Mouse (Mus musculus) midbrain, embryonic 15.5 days (tissue): ENCODE results near the gene Cbr2. TPM values are rescaled to one million over a fixed set of nuclear protein-coding genes. Genes with fewer than 3 reads are reported as not detected.

Experiments used
- ATAC-seq: fragments of 200-750 bp; cut with Nextera tagmentation; replicated peaks from 2 replicates; pipeline ENCODE4 v1.8.0; 2017; ENCODE audit warnings: moderate TSS enrichment
- H3K27ac ChIP-seq: fragments of 300-500 bp; sonication (generic); 2 replicates; pipeline ENCODE4 v1.5.1; 2015; ENCODE audit warnings: mild to moderate bottlenecking, inconsistent platforms
- H3K27me3 ChIP-seq: fragments of 300-500 bp; sonication (generic); replicated peaks from 2 replicates; pipeline ENCODE4 v1.6.1; 2015; ENCODE audit warnings: inconsistent platforms
- H3K36me3 ChIP-seq: fragments of 300-500 bp; sonication (generic); replicated peaks from 2 replicates; pipeline ENCODE4 v1.6.1; 2015; ENCODE audit warnings: inconsistent platforms
- H3K4me1 ChIP-seq: fragments of 300-500 bp; sonication (generic); 2 replicates; pipeline ENCODE4 v1.6.1; 2015; ENCODE audit warnings: inconsistent platforms
- H3K4me2 ChIP-seq: fragments of 300-500 bp; sonication (generic); 2 replicates; pipeline ENCODE4 v1.6.1; 2015; ENCODE audit warnings: inconsistent platforms, mild to moderate bottlenecking, moderate library complexity
- H3K4me3 ChIP-seq: fragments of 300-500 bp; sonication (generic); 2 replicates; pipeline ENCODE4 v1.5.1; 2015; ENCODE audit warnings: mild to moderate bottlenecking, inconsistent platforms
- H3K9ac ChIP-seq: fragments of 300-500 bp; sonication (generic); 2 replicates; pipeline ENCODE4 v1.6.1; 2015; ENCODE audit warnings: mild to moderate bottlenecking, inconsistent platforms
- H3K9me3 ChIP-seq: fragments of 300-500 bp; sonication (generic); 2 replicates; pipeline ENCODE4 v1.6.1; 2016; ENCODE audit warnings: inconsistent platforms
- WGBS: fragments of 180-500 bp; shearing (Covaris S2); methylation state at CpG from one replicate; pipeline ENCODE4 v1.1.7; 2015; ENCODE audit warnings: mixed read lengths; 5-methylcytosine and 5-hydroxymethylcytosine counted together
- polyA plus RNA-seq: library from polyadenylated mRNA; unstranded; fragments of >200 nt; fragmentation: Nextera tagmentation; extraction: Ambion mirVana; gene quantifications from 2 replicates; pipeline ENCODE4 v1.2.1, GENCODE M21; 2015

Cbr2 gene
- polyA plus RNA-seq, 1 experiment from 2014 or later: 1.2 TPM

GRCm38 (mm10) chr11:120683536-120683935 lies 48.4 kb downstream of the Cbr2 start:
- Histone ChIP-seq H3K36me3 (peaks cover 20% of the 10 kb centered on the region), H3K4me2 (no peak overlapping the region), H3K27ac (no peak overlapping the region), H3K9ac (no peak overlapping the region), H3K9me3 (no peaks in the 10 kb centered on the region), H3K27me3 (no peaks in the 10 kb centered on the region), H3K4me1 (no peaks in the 10 kb centered on the region), H3K4me3 (no peak overlapping the region)
- no peak for ATAC-seq
- WGBS: 94% methylated on average over 3 of the region's 3 CpGs

GRCm38 (mm10) chr11:120682683-120683082 lies 49.2 kb downstream of the Cbr2 start:
- no peak for ATAC-seq
- no peaks in the 10 kb centered on the region for H3K9me3 ChIP-seq
- WGBS: 93% methylated on average over 5 of the region's 5 CpGs
- H3K36me3 ChIP-seq: peaks cover 20% of the 10 kb centered on the region; the same call in 1 of the 2 replicates
- no peak overlapping the region for H3K9ac ChIP-seq
- no peak overlapping the region for H3K4me3 ChIP-seq
- H3K4me2 ChIP-seq: no peak overlapping the region
- H3K4me1 ChIP-seq: no peaks in the 10 kb centered on the region
- no peaks in the 10 kb centered on the region for H3K27me3 ChIP-seq
- no peak overlapping the region for H3K27ac ChIP-seq

GRCm38 (mm10) chr11:120679909-120680308 lies 52.0 kb downstream of the Cbr2 start:
- H3K27me3 ChIP-seq: no peaks in the 10 kb centered on the region
- no peak overlapping the region for H3K4me2 ChIP-seq
- 72% methylated on average over 3 of the region's 3 CpGs for WGBS
- H3K9me3 ChIP-seq: no peaks in the 10 kb centered on the region
- no peak overlapping the region for H3K9ac ChIP-seq
- H3K27ac ChIP-seq: no peak overlapping the region
- no peak overlapping the region for H3K4me3 ChIP-seq
- H3K4me1 ChIP-seq: 0 out of 2 replicates have a peak, but pooled peaks cover 4% of the 10 kb centered on the region
- ATAC-seq: no peak
- H3K36me3 ChIP-seq: peaks cover 14% of the 10 kb centered on the region; the same call in 1 of the 2 replicates

Other genes starting within 250 kb of the Cbr2 start
- 112 and 115 TPM in 2 replicates for gene Mrpl12, start 247.5 kb downstream of the Cbr2 start, polyA plus RNA-seq
- gene Slc25a10, start 240.3 kb downstream of the Cbr2 start, polyA plus RNA-seq: 28.6 and 29.2 TPM in 2 replicates
- 0.17 and 0.19 TPM in 2 replicates for gene Gcgr, start 201.4 kb downstream of the Cbr2 start, polyA plus RNA-seq
- gene Mcrip1, start 182.4 kb downstream of the Cbr2 start, polyA plus RNA-seq: 249 and 264 TPM in 2 replicates
- gene Ppp1r27, start 181.0 kb downstream of the Cbr2 start, polyA plus RNA-seq: not detected in 2 replicates
- 256 and 259 TPM in 2 replicates for gene P4hb, start 158.9 kb downstream of the Cbr2 start, polyA plus RNA-seq
- gene Arhgdia, start 150.5 kb downstream of the Cbr2 start, polyA plus RNA-seq: 458 and 487 TPM in 2 replicates
- gene Alyref, start 133.7 kb downstream of the Cbr2 start, polyA plus RNA-seq: 225 and 233 TPM in 2 replicates
- gene Anapc11, start 133.7 kb downstream of the Cbr2 start, polyA plus RNA-seq: 200 and 205 TPM in 2 replicates
- gene Npb, start 123.6 kb downstream of the Cbr2 start, polyA plus RNA-seq: 0.59 and 1.3 TPM in 2 replicates
- 222 and 233 TPM in 2 replicates for gene Pcyt2, start 114.2 kb downstream of the Cbr2 start, polyA plus RNA-seq
- gene Sirt7, start 106.9 kb downstream of the Cbr2 start, polyA plus RNA-seq: 45.8 and 48.2 TPM in 2 replicates
- gene Mafg, start 98.5 kb downstream of the Cbr2 start, polyA plus RNA-seq: 42.0 and 45.2 TPM in 2 replicates
- 18.2 and 21.2 TPM in 2 replicates for gene Pycr1, start 88.3 kb downstream of the Cbr2 start, polyA plus RNA-seq
- gene Myadml2, start 84.0 kb downstream of the Cbr2 start, polyA plus RNA-seq: 0.90 and 1.2 TPM in 2 replicates
- 1.4 and 1.8 TPM in 2 replicates for gene Notum, start 70.9 kb downstream of the Cbr2 start, polyA plus RNA-seq
- 149 and 158 TPM in 2 replicates for gene Aspscr1, start 59.1 kb downstream of the Cbr2 start, polyA plus RNA-seq
- gene Cenpx, start 18.4 kb downstream of the Cbr2 start, polyA plus RNA-seq: 95.6 and 99.7 TPM in 2 replicates
- gene Lrrc45, start 18.2 kb downstream of the Cbr2 start, polyA plus RNA-seq: 82.6 and 89.9 TPM in 2 replicates
- gene Rac3, start 10.6 kb downstream of the Cbr2 start, polyA plus RNA-seq: 560 and 572 TPM in 2 replicates
- gene Dcxr, start 4.8 kb downstream of the Cbr2 start, polyA plus RNA-seq: 6.8 and 7.9 TPM in 2 replicates
- 1.7 and 2.9 TPM in 2 replicates for gene Hmga1b, start 30.7 kb upstream of the Cbr2 start, polyA plus RNA-seq
- gene Rfng, start 52.1 kb upstream of the Cbr2 start, polyA plus RNA-seq: 137 and 138 TPM in 2 replicates
- 296 and 300 TPM in 2 replicates for gene Gps1, start 52.2 kb upstream of the Cbr2 start, polyA plus RNA-seq
- gene Dus1l, start 64.3 kb upstream of the Cbr2 start, polyA plus RNA-seq: 48.2 and 48.5 TPM in 2 replicates
- 102 and 107 TPM in 2 replicates for gene Fasn, start 92.4 kb upstream of the Cbr2 start, polyA plus RNA-seq
- gene Ccdc57, start 200.8 kb upstream of the Cbr2 start, polyA plus RNA-seq: 7.4 and 8.2 TPM in 2 replicates
- 8.4 and 10.4 TPM in 2 replicates for gene Slc16a3, start 216.4 kb upstream of the Cbr2 start, polyA plus RNA-seq